Mouse (Mus musculus) heart, postnatal 25 days (tissue): ENCODE results near the gene Gm42669. TPM values are rescaled to one million over a fixed set of nuclear protein-coding genes. Genes with fewer than 3 reads are reported as not detected.

ENCODE experiments used
- total RNA-seq, 2 experiments: library from RNA; stranded (reverse); gene quantifications; 2 replicates each; pipeline ENCODE4 v1.2.3; 2021

Gm42669 gene
- total RNA-seq, 2 experiments from 2014 or later, result 0.08 TPM; not detected in 1

Other genes starting within 250 kb of the Gm42669 start
- gene Tgfbr3, start 218.0 kb upstream of the Gm42669 start, total RNA-seq, result 10 to 100 TPM; 42.9 to 50.8 TPM
- under 1 TPM; 0.26 to 0.56 TPM for gene Brdt, start 176.5 kb upstream of the Gm42669 start, total RNA-seq
- under 1 TPM in 1 of 2 experiments, not detected in 1; 0.26 TPM for gene Ephx4, start 104.9 kb upstream of the Gm42669 start, total RNA-seq
- gene Lpcat2b, start 76.1 kb upstream of the Gm42669 start, total RNA-seq, result not detected
- gene Btbd8, start 69.6 kb upstream of the Gm42669 start, total RNA-seq, result 1 to 10 TPM; 4.4 to 5.4 TPM
- gene 1700028K03Rik, start 27.1 kb downstream of the Gm42669 start, total RNA-seq, result not detected
- 1 to 10 TPM; 7.3 to 7.7 TPM for gene Rpap2, start 89.8 kb downstream of the Gm42669 start, total RNA-seq
- 1 to 10 TPM; 4.2 to 5.0 TPM for gene Glmn, start 90.3 kb downstream of the Gm42669 start, total RNA-seq
- not detected for gene Gfi1, start 218.4 kb downstream of the Gm42669 start, total RNA-seq